Mouse (Mus musculus) embryonic facial prominence, embryonic 11.5 days (tissue): ENCODE results near the gene Pax8. TPM values are rescaled to one million over a fixed set of nuclear protein-coding genes. Genes with fewer than 3 reads are reported as not detected.

Experiments
- ATAC-seq: fragments of 200-750 bp; cut with Nextera tagmentation; replicated peaks from 2 replicates; pipeline ENCODE4 v1.8.0; 2017; ENCODE audit warnings: low read depth; ENCODE audit not compliant: insufficient number of reproducible peaks, low FRiP score, low TSS enrichment
- DNase-seq: peaks from one replicate; pipeline ENCODE4 v3.0.0-alpha.2; 2015; ENCODE audit warnings: low spot score
- H3K27ac ChIP-seq: fragments of 300-500 bp; sonication (generic); replicated peaks from 2 replicates; pipeline ENCODE4 v1.5.1; 2014; ENCODE audit warnings: mild to moderate bottlenecking, low read depth, low read length, control low read depth
- H3K27me3 ChIP-seq: fragments of 300-500 bp; sonication (generic); 2 replicates; pipeline ENCODE4 v1.6.1; 2014; ENCODE audit warnings: mild to moderate bottlenecking, low read length, moderate library complexity, mixed read lengths; ENCODE audit not compliant: control insufficient read depth, insufficient read depth
- H3K36me3 ChIP-seq: fragments of 300-500 bp; sonication (generic); replicated peaks from 2 replicates; pipeline ENCODE4 v1.6.1; 2014; ENCODE audit warnings: low read depth, mild to moderate bottlenecking, low read length, moderate library complexity, mixed read lengths; ENCODE audit not compliant: control insufficient read depth, insufficient read depth
- H3K4me1 ChIP-seq: fragments of 300-500 bp; sonication (generic); 2 replicates; pipeline ENCODE4 v1.6.1; 2014; ENCODE audit warnings: low read length, mixed read lengths; ENCODE audit not compliant: control insufficient read depth, insufficient read depth
- H3K4me2 ChIP-seq: fragments of 300-500 bp; sonication (generic); 2 replicates; pipeline ENCODE4 v1.6.1; 2014; ENCODE audit warnings: low read depth, mild to moderate bottlenecking, control low read depth, low read length, moderate library complexity
- H3K4me3 ChIP-seq: fragments of 300-500 bp; sonication (generic); 2 replicates; pipeline ENCODE4 v1.5.1; 2014; ENCODE audit warnings: low read depth, low read length, control low read depth
- H3K9ac ChIP-seq: fragments of 300-500 bp; sonication (generic); replicated peaks from 2 replicates; pipeline ENCODE4 v1.6.1; 2014; ENCODE audit warnings: mild to moderate bottlenecking, control low read depth, low read length
- H3K9me3 ChIP-seq: fragments of 300-500 bp; sonication (generic); replicated peaks from 2 replicates; pipeline ENCODE4 v1.6.1; 2016; ENCODE audit warnings: mild to moderate bottlenecking, low read length, inconsistent platforms, mixed read lengths; ENCODE audit not compliant: control insufficient read depth
- WGBS: fragments of 180-500 bp; shearing (Covaris S2); extraction: QIAGEN DNeasy Blood & Tissue Kit; methylation state at CpG from one replicate; pipeline ENCODE4 v1.1.7; 2014; 5-methylcytosine and 5-hydroxymethylcytosine counted together
- polyA plus RNA-seq: library from polyadenylated mRNA; unstranded; fragments of >200 nt; fragmentation: Nextera tagmentation; extraction: Ambion mirVana; gene quantifications from 2 replicates; pipeline ENCODE4 v1.2.1, GENCODE M21; 2014

Pax8 gene
- polyA plus RNA-seq, 1 experiment from 2014 or later, result 0.98 TPM

DNA sequence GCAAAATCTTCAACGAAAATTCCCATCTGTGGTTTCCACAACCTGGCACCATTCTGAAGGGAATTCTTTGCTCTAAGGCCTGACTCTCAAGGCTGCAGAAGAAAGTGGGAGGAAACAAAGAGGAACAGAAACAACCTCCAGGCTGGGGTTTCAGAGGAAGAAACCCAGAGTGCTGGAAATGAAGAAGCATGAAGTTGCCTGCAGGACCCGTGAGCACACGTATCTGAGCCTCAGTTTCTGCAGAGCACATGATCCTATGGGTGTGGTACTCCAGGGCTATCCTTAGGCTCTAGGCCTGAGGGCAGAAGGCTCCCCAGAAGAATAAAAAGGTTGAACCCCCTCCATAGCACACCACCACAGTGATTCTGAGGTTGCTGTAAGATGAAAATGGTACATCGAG is 18.6 kb downstream of the Pax8 start:
- Histone ChIP-seq H3K36me3 (no peaks in the 10 kb centered on the region), H3K4me2 (no peak overlapping the region), H3K9me3 (no peaks in the 10 kb centered on the region), H3K9ac (no peak overlapping the region), H3K4me3 (no peak overlapping the region), H3K27me3 (no peaks in the 10 kb centered on the region), H3K27ac (no peak overlapping the region), H3K4me1 (no peaks in the 10 kb centered on the region)
- no peak for DNase-seq
- ATAC-seq, result no peak
- 86% methylated on average over 4 of the region's 4 CpGs for WGBS

GRCm38 (mm10) chr2:24455057-24455855 is 20.1 kb downstream of the Pax8 start:
- 39% methylated on average over 6 of the region's 6 CpGs for WGBS
- ATAC-seq (no peak), DNase-seq (peak; percentile 36)
- Histone ChIP-seq H3K9me3 (no peaks in the 10 kb centered on the region), H3K4me2 (no peak overlapping the region), H3K36me3 (no peaks in the 10 kb centered on the region), H3K4me1 (no peaks in the 10 kb centered on the region), H3K9ac (no peak overlapping the region), H3K4me3 (no peak overlapping the region), H3K27me3 (no peaks in the 10 kb centered on the region), H3K27ac (no peak overlapping the region)

- WGBS, result 24% methylated on average over 1 of the region's 1 CpGs
- no peaks in the 10 kb centered on the region for H3K36me3 ChIP-seq
- no peak overlapping the region for H3K9ac ChIP-seq
- H3K4me3 ChIP-seq, result no peak overlapping the region
- H3K9me3 ChIP-seq, result no peaks in the 10 kb centered on the region
- H3K4me1 ChIP-seq, result no peaks in the 10 kb centered on the region
- no peak overlapping the region for H3K27ac ChIP-seq
- ATAC-seq (no peak), DNase-seq (no peak)
- no peaks in the 10 kb centered on the region for H3K27me3 ChIP-seq
- H3K4me2 ChIP-seq, result no peak overlapping the region
Observed at GRCm38 (mm10) chr2:24454429-24455011, 20.9 kb downstream of the Pax8 start.

GRCm38 (mm10) chr2:24453206-24453605 is 22.2 kb downstream of the Pax8 start:
- 80% methylated on average over 5 of the region's 5 CpGs for WGBS
- H3K9me3 ChIP-seq, result no peaks in the 10 kb centered on the region

DNA sequence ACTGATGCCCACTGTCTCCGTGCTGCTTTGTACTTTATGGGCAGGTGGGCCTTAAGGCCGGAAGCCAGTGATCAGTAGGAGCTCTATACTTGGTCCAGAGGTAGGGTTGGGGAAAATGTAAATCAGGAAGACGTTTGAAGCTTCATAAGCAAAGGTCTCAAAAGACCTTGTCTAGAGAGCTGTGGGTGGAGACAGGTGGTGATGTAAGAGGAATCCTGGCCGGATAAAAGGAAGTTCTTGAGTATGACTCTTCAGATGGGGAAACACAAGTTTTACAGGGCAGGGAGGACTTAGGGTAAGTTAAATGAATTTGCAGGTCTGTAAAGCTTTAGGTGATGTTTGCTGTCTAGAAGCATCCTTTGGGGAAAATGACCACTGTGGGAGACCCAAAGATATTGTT is 26.3 kb downstream of the Pax8 start:
- H3K4me3 ChIP-seq, result no peak overlapping the region
- no peaks in the 10 kb centered on the region for H3K36me3 ChIP-seq
- no peaks in the 10 kb centered on the region for H3K27me3 ChIP-seq
- no peak overlapping the region for H3K27ac ChIP-seq
- H3K4me2 ChIP-seq, result no peak overlapping the region
- no peaks in the 10 kb centered on the region for H3K4me1 ChIP-seq
- WGBS, result 84% methylated on average over 4 of the region's 4 CpGs
- no peaks in the 10 kb centered on the region for H3K9me3 ChIP-seq
- ATAC-seq (no peak), DNase-seq (no peak)
- no peak overlapping the region for H3K9ac ChIP-seq

More at GRCm38 (mm10) chr2:24453206-24453605, 22.2 kb downstream of the Pax8 start:
- DNase-seq, result no peak
- H3K27me3 ChIP-seq, result no peaks in the 10 kb centered on the region
- H3K4me2 ChIP-seq, result no peak overlapping the region
- ATAC-seq, result no peak
- H3K4me1 ChIP-seq, result no peaks in the 10 kb centered on the region
- H3K36me3 ChIP-seq, result no peaks in the 10 kb centered on the region
- H3K9ac ChIP-seq, result no peak overlapping the region
- no peak overlapping the region for H3K4me3 ChIP-seq
- H3K27ac ChIP-seq, result no peak overlapping the region

- no peak for DNase-seq
- ATAC-seq, result no peak
- Histone ChIP-seq H3K9ac (no peak overlapping the region), H3K4me3 (no peak overlapping the region), H3K36me3 (no peaks in the 10 kb centered on the region), H3K9me3 (no peaks in the 10 kb centered on the region), H3K4me1 (no peaks in the 10 kb centered on the region), H3K4me2 (no peak overlapping the region), H3K27ac (no peak overlapping the region), H3K27me3 (no peaks in the 10 kb centered on the region)
- 38% methylated on average over 3 of the region's 3 CpGs for WGBS
Observed at GRCm38 (mm10) chr2:24443256-24443790, 32.1 kb downstream of the Pax8 start.

GRCm38 (mm10) chr2:24442303-24442925 is 33.0 kb downstream of the Pax8 start:
- 50% methylated on average over 4 of the region's 4 CpGs for WGBS
- Histone ChIP-seq H3K9me3 (no peaks in the 10 kb centered on the region), H3K4me1 (no peaks in the 10 kb centered on the region), H3K4me3 (no peak overlapping the region), H3K27me3 (no peaks in the 10 kb centered on the region), H3K4me2 (no peak overlapping the region), H3K9ac (no peak overlapping the region), H3K27ac (no peak overlapping the region), H3K36me3 (no peaks in the 10 kb centered on the region)
- DNase-seq, result no peak
- ATAC-seq, result no peak

DNA sequence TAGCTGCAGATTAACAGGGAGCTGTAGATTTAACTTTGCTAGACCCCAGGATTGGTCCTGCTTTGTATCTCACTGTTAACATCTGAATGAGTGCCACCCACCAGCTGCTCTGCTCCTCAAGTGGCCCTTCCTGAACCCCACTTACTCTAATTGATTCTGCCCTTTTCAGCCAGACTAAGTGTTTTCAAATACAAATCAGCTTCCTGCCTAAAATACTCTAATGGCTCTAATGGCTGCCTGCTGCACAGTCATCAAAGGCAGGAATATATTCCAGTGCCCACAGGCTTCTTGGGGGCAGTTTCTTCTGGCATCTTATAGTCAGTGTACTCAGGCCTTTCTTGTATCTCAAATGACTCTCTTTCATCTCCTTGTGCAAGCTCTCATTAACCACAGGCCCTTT is 33.5 kb downstream of the Pax8 start:
- Histone ChIP-seq H3K36me3 (no peaks in the 10 kb centered on the region), H3K4me3 (no peak overlapping the region), H3K27ac (no peak overlapping the region), H3K9me3 (no peaks in the 10 kb centered on the region), H3K4me2 (no peak overlapping the region), H3K9ac (no peak overlapping the region), H3K4me1 (no peaks in the 10 kb centered on the region), H3K27me3 (no peaks in the 10 kb centered on the region)
- ATAC-seq (0 out of 2 replicates have a peak, but pooled peaks have one; percentile 44), DNase-seq (peak; percentile 10)
